Mouse (Mus musculus): ENCODE measurements around the gene Sema6d. TPM values are rescaled to one million over a fixed set of nuclear protein-coding genes. Genes with fewer than 3 reads are reported as not detected.

Gene Sema6d
- polyA plus RNA-seq, 1 experiment from 2014 or later = 14.6 TPM

DNA sequence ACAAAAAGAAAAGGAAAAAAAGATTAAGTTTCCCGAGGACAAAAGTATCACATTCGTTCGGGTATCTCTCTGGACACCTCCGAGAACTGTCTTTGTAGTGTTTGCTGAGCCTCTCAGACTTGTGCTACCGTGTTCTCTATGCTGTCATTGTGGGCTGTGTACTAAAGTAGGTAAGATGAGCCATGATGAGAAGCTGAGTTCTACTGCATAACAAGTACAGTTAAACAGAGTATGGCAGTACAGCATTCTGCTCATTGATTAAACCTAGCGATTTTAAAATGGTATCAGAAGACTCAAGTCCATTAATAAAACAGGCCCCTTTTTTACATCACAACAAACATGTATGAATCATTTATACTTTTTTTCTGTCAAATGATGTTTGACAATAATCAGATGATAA, 433.9 kb downstream of the Sema6d start:
- H3K27ac ChIP-seq (replicated peaks; ENCODE audit: low read depth, low read length) = no peak overlapping the region
- ATAC-seq (ENCODE audit: low read depth) (no peak), DNase-seq (ENCODE audit: low spot score) (no peak)
- H3K9me3 ChIP-seq (ENCODE audit: control insufficient read depth, low read length) = no peaks in the 10 kb centered on the region
- no peaks in the 10 kb centered on the region for H3K36me3 ChIP-seq (ENCODE audit: control insufficient read depth, insufficient read depth, low read length)
- no peaks in the 10 kb centered on the region for H3K4me1 ChIP-seq (ENCODE audit: control insufficient read depth, insufficient read depth, low read length)
- H3K4me3 ChIP-seq (ENCODE audit: low read depth, low read length) = no peak overlapping the region
- H3K27me3 ChIP-seq (replicated peaks; ENCODE audit: control insufficient read depth, insufficient read depth, low read length) = no peaks in the 10 kb centered on the region
- WGBS = 88% methylated on average over 6 of the region's 6 CpGs
- H3K4me2 ChIP-seq (ENCODE audit: low read depth, low read length) = no peak overlapping the region
- H3K9ac ChIP-seq (ENCODE audit: low read depth, low read length) = no peak overlapping the region

DNA sequence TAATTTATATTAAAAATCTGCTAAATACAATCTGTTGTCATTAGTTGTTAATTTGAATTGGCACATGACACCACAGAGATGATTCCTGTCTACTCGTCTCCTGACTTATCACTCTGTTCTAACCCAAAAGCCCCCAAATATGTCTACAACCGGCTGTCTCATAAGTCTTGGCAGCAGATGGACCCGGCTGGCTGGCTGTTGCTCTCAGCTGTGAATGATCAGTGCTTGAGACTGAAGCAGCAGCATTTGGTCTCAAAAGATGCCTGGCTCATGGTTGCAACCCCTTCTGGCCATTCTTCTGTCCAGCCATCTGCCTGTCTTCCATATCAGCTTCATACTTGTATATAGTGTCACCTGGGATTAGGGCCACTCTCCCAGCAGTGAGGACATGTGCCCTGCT, 434.4 kb downstream of the Sema6d start:
- no peak overlapping the region for H3K27ac ChIP-seq (replicated peaks; ENCODE audit: low read depth, low read length)
- no peak overlapping the region for H3K4me2 ChIP-seq (ENCODE audit: low read depth, low read length)
- no peaks in the 10 kb centered on the region for H3K36me3 ChIP-seq (ENCODE audit: control insufficient read depth, insufficient read depth, low read length)
- DNase-seq (ENCODE audit: low spot score) = no peak
- no peaks in the 10 kb centered on the region for H3K4me1 ChIP-seq (ENCODE audit: control insufficient read depth, insufficient read depth, low read length)
- H3K9me3 ChIP-seq (ENCODE audit: control insufficient read depth, low read length) = no peaks in the 10 kb centered on the region
- H3K9ac ChIP-seq (ENCODE audit: low read depth, low read length) = no peak overlapping the region
- ATAC-seq (ENCODE audit: low read depth) = no peak
- WGBS = 75% methylated on average over 3 of the region's 3 CpGs
- H3K4me3 ChIP-seq (ENCODE audit: low read depth, low read length) = no peak overlapping the region
- no peaks in the 10 kb centered on the region for H3K27me3 ChIP-seq (replicated peaks; ENCODE audit: control insufficient read depth, insufficient read depth, low read length)

DNA sequence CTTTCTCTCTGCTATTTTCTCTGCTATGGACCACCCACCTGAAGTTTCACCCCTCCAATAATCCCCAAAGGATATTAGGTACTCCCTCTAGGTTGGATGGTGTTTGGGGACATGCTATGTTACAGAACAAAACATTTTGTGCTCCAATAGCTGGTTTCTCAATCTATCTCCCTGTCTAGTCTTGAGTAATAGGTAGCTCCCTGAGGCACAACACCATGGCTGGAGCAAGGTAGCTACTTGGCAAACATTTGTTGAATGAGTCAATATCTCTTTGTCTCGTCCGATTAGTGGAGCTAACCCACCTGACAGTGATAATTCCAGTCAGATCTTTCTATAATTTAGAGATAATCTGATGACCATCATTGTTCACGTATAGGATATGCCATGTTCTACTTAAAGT, 437.9 kb downstream of the Sema6d start:
- ATAC-seq (ENCODE audit: low read depth) (no peak), DNase-seq (ENCODE audit: low spot score) (no peak)
- WGBS = 86% methylated on average over 3 of the region's 3 CpGs
- no peaks in the 10 kb centered on the region for H3K36me3 ChIP-seq (ENCODE audit: control insufficient read depth, insufficient read depth, low read length)
- H3K9ac ChIP-seq (ENCODE audit: low read depth, low read length) = no peak overlapping the region
- H3K27me3 ChIP-seq (replicated peaks; ENCODE audit: control insufficient read depth, insufficient read depth, low read length) = no peaks in the 10 kb centered on the region
- H3K4me1 ChIP-seq (ENCODE audit: control insufficient read depth, insufficient read depth, low read length) = no peaks in the 10 kb centered on the region
- no peak overlapping the region for H3K4me2 ChIP-seq (ENCODE audit: low read depth, low read length)
- H3K9me3 ChIP-seq (ENCODE audit: control insufficient read depth, low read length) = no peaks in the 10 kb centered on the region
- H3K27ac ChIP-seq (replicated peaks; ENCODE audit: low read depth, low read length) = no peak overlapping the region
- H3K4me3 ChIP-seq (ENCODE audit: low read depth, low read length) = no peak overlapping the region

DNA sequence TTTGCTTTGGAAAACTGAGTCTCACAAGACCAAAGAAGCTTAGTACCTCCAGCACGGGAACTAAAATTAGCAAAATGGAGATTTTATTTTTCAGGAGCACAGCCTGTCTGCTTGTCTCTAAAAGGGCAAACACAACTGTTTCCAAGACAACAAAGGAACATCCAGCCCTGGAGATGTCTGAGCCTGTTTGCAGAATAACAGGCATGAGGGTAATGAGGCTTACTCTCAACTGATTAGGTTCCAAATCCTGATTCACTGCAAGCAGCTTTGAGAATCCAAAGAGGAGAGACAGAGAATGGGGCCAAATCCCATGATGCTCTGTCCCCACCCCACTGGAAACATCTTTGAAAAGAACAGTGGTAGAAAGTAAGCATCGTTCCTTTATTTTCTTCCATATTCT, 440.7 kb downstream of the Sema6d start:
- Histone ChIP-seq H3K27ac (replicated peaks; ENCODE audit: low read depth, low read length) (no peak overlapping the region), H3K4me2 (ENCODE audit: low read depth, low read length) (no peak overlapping the region), H3K4me3 (ENCODE audit: low read depth, low read length) (no peak overlapping the region), H3K4me1 (ENCODE audit: control insufficient read depth, insufficient read depth, low read length) (no peaks in the 10 kb centered on the region), H3K9me3 (ENCODE audit: control insufficient read depth, low read length) (no peaks in the 10 kb centered on the region), H3K36me3 (ENCODE audit: control insufficient read depth, insufficient read depth, low read length) (no peaks in the 10 kb centered on the region), H3K9ac (ENCODE audit: low read depth, low read length) (no peak overlapping the region), H3K27me3 (replicated peaks; ENCODE audit: control insufficient read depth, insufficient read depth, low read length) (no peaks in the 10 kb centered on the region)
- DNase-seq (ENCODE audit: low spot score) = no peak
- WGBS = 83% methylated on average over 2 of the region's 2 CpGs
- no peak for ATAC-seq (ENCODE audit: low read depth)

DNA sequence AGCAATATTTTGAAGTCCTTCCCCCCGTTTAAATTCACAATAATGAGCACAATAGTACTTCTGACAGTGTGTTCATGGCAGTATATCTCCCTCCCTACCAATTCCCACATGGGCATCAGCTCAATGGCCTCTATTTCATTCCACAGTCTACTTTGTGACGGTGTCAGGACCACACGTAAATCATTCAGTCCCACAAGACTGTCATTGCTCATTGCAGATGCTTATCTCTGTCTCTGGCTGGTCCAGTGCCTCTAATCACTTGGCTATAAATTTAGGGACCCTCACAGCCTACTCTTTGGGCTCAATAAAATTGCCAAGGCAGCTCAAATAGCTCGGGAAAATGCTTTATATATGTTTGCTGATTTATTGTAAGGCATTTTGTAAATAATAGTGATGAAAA, 441.3 kb downstream of the Sema6d start:
- Histone ChIP-seq H3K27me3 (replicated peaks; ENCODE audit: control insufficient read depth, insufficient read depth, low read length) (no peaks in the 10 kb centered on the region), H3K4me1 (ENCODE audit: control insufficient read depth, insufficient read depth, low read length) (no peaks in the 10 kb centered on the region), H3K4me3 (ENCODE audit: low read depth, low read length) (no peak overlapping the region), H3K9ac (ENCODE audit: low read depth, low read length) (no peak overlapping the region), H3K36me3 (ENCODE audit: control insufficient read depth, insufficient read depth, low read length) (no peaks in the 10 kb centered on the region), H3K27ac (replicated peaks; ENCODE audit: low read depth, low read length) (no peak overlapping the region), H3K4me2 (ENCODE audit: low read depth, low read length) (no peak overlapping the region), H3K9me3 (ENCODE audit: control insufficient read depth, low read length) (no peaks in the 10 kb centered on the region)
- WGBS = 77% methylated on average over 4 of the region's 4 CpGs
- ATAC-seq (ENCODE audit: low read depth) (no peak), DNase-seq (ENCODE audit: low spot score) (no peak)

DNA sequence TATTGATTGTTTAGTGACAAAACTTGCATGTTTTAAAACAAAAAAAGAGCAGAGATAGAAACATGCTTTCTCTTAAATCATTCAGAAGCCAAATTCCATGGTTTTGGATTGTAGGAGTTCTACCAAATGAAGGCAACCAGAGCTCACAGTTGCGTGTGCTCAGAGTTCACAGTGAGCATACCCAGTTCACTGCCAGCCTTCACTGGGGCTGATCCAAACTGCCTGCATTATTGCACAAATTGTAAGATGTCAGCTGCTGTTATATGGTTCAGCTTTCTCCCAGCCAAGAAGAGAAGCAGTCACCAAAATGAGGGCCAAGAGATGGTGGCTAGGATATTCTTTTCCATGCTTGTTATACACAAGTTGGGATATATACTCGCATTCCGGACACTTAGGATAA, 443.1 kb downstream of the Sema6d start:
- WGBS = 86% methylated on average over 3 of the region's 3 CpGs

DNA sequence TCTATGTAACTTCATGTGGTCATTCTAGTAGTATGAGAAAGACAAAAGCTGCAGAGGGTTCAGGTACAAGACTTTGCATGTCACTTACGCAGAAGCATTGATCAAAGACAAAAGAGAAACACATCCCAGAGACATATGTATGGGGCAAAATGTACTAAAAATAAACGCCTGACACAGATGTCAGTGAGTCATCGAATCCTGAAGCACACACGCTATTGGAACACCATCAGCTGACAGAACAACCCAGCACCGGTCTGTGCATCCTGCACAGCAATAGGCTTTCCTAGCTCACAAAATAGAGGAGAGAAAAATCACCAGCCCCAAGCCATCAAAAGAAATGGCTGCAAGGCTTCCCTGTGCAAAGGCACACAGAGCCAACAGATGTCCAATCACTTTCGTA, 443.8 kb downstream of the Sema6d start:
- WGBS = 70% methylated on average over 6 of the region's 6 CpGs
- Histone ChIP-seq H3K36me3 (ENCODE audit: control insufficient read depth, insufficient read depth, low read length) (no peaks in the 10 kb centered on the region), H3K27ac (replicated peaks; ENCODE audit: low read depth, low read length) (no peak overlapping the region), H3K9me3 (ENCODE audit: control insufficient read depth, low read length) (no peaks in the 10 kb centered on the region), H3K27me3 (replicated peaks; ENCODE audit: control insufficient read depth, insufficient read depth, low read length) (no peaks in the 10 kb centered on the region), H3K4me1 (ENCODE audit: control insufficient read depth, insufficient read depth, low read length) (no peaks in the 10 kb centered on the region), H3K4me2 (ENCODE audit: low read depth, low read length) (no peak overlapping the region), H3K4me3 (ENCODE audit: low read depth, low read length) (no peak overlapping the region), H3K9ac (ENCODE audit: low read depth, low read length) (no peak overlapping the region)
- ATAC-seq (ENCODE audit: low read depth) (no peak), DNase-seq (ENCODE audit: low spot score) (no peak)

More for the DNA sequence above, 443.1 kb downstream of the Sema6d start:
- Histone ChIP-seq H3K4me3 (ENCODE audit: low read depth, low read length) (no peak overlapping the region), H3K36me3 (ENCODE audit: control insufficient read depth, insufficient read depth, low read length) (no peaks in the 10 kb centered on the region), H3K4me1 (ENCODE audit: control insufficient read depth, insufficient read depth, low read length) (no peaks in the 10 kb centered on the region), H3K9me3 (ENCODE audit: control insufficient read depth, low read length) (no peaks in the 10 kb centered on the region), H3K27ac (replicated peaks; ENCODE audit: low read depth, low read length) (no peak overlapping the region), H3K9ac (ENCODE audit: low read depth, low read length) (no peak overlapping the region), H3K4me2 (ENCODE audit: low read depth, low read length) (no peak overlapping the region), H3K27me3 (replicated peaks; ENCODE audit: control insufficient read depth, insufficient read depth, low read length) (no peaks in the 10 kb centered on the region)
- DNase-seq (ENCODE audit: low spot score) (no peak), ATAC-seq (ENCODE audit: low read depth) (no peak)

DNA sequence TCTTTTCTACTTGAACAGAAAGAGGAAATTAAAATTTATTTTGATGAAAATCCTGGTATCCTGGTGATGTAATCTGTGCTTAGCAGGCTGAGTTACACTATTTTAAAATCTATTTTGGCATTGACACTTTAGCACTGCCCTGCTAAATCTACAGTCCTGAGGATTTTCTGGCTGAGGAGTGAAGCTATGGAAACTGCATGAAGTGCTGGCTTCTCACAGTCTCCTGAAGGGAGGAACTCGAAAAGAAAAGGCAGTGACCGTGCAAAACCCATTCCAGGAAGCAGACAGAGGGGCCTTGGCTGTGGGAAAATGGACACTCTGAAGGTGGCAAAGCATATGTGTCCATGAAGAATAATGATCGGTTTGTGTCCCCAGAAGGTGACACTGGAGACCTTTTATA, 460.5 kb downstream of the Sema6d start:
- ATAC-seq (ENCODE audit: low read depth) (no peak), DNase-seq (ENCODE audit: low spot score) (no peak)
- peaks cover 4% of the 10 kb centered on the region; the same call in 1 of the 2 replicates for H3K4me1 ChIP-seq (ENCODE audit: control insufficient read depth, insufficient read depth, low read length)
- no peak overlapping the region for H3K9ac ChIP-seq (ENCODE audit: low read depth, low read length)
- no peak overlapping the region for H3K4me3 ChIP-seq (ENCODE audit: low read depth, low read length)
- no peak overlapping the region for H3K4me2 ChIP-seq (ENCODE audit: low read depth, low read length)
- no peaks in the 10 kb centered on the region for H3K27me3 ChIP-seq (replicated peaks; ENCODE audit: control insufficient read depth, insufficient read depth, low read length)
- H3K36me3 ChIP-seq (ENCODE audit: control insufficient read depth, insufficient read depth, low read length) = no peaks in the 10 kb centered on the region
- WGBS = 66% methylated on average over 3 of the region's 3 CpGs
- no peak overlapping the region for H3K27ac ChIP-seq (replicated peaks; ENCODE audit: low read depth, low read length)
- H3K9me3 ChIP-seq (ENCODE audit: control insufficient read depth, low read length) = no peaks in the 10 kb centered on the region

DNA sequence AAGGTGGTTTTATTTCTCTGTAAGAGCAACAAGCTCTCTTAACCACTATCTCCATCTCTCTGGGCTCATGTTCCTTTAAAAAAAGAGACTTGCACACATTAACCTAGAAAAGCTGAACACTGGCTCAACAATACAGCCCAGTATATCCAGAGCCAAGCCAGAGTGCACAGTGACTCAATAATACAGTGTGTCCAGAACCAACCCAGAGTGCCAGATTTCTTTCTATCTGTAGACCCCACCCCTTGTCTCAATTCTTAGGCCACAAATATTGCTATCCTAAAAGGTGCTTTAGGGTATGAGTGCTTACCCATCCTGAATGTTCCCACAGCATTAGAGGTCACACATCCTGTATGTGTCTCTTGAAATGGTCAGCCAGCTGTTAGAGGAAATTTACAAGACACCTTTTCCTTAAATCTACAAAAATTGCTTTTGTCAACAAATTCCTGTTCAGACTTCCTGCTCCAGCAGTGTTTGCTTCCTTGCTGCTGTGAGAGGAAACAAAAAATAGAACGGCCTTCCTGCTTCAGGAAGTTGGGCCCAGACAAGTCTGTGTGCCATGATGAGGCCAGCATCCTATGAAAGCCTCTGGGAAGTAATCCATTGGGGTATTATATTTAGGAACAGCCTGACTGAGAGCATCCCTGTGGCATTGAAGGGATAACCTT, 465.1 kb downstream of the Sema6d start:
- DNase-seq (ENCODE audit: low spot score) (peak; percentile 27), ATAC-seq (ENCODE audit: low read depth) (no peak)
- Histone ChIP-seq H3K27me3 (replicated peaks; ENCODE audit: control insufficient read depth, insufficient read depth, low read length) (no peaks in the 10 kb centered on the region), H3K4me2 (ENCODE audit: low read depth, low read length) (no peak overlapping the region), H3K9me3 (ENCODE audit: control insufficient read depth, low read length) (no peaks in the 10 kb centered on the region), H3K4me3 (ENCODE audit: low read depth, low read length) (no peak overlapping the region), H3K27ac (replicated peaks; ENCODE audit: low read depth, low read length) (peak overlapping the region; percentile 29; the same call in 1 of the 2 replicates), H3K36me3 (ENCODE audit: control insufficient read depth, insufficient read depth, low read length) (no peaks in the 10 kb centered on the region), H3K9ac (ENCODE audit: low read depth, low read length) (no peak overlapping the region), H3K4me1 (ENCODE audit: control insufficient read depth, insufficient read depth, low read length) (peaks cover 4% of the 10 kb centered on the region; the same call in 1 of the 2 replicates)
- 44% methylated on average over 1 of the region's 1 CpGs for WGBS
